Mouse (Mus musculus): ENCODE results near the gene Troap. TPM values are rescaled to one million over a fixed set of nuclear protein-coding genes. Genes with fewer than 3 reads are reported as not detected.

The Troap gene
- total and polyA plus RNA-seq, 3 experiments: 25.8 to 70.2 TPM; not detected in 1

DNA sequence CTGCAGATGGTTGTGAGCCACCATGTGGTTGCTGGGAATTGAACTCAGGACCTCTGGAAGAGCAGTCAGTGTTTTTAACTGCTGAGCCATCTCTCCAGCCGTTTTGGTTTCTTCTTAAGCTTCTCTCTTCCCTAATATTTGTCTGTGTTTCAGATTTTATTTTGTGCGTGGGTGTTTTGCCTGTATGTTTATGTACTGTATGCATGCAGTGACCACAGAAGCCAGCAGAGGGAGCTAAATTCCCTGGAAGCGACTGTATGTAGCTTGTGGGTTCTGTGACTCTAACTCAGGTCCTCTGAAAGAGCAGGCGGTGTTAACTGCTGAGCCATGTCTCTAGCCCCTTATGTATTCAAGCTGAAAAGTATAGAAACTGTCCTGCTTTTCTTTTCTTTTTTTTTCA lies 48.1 kb upstream of the Troap start:
- peak; percentile 96 for DNase-seq (ENCODE audit: low read depth, low spot score)
- Histone ChIP-seq H3K4me3 (ENCODE audit: control insufficient read depth in 1 of 2, insufficient read depth in 1 of 2, low read depth in 2 of 2, low read length in 2 of 2) (no peak overlapping the region), H3K79me2 (ENCODE audit: control insufficient read depth, insufficient read depth, low read length, poor library complexity) (peaks cover 13% of the 10 kb centered on the region), H3K27ac (ENCODE audit: control insufficient read depth, low read depth, low read length) (no peak overlapping the region), H3K9ac (ENCODE audit: control insufficient read depth, low read depth, low read length, poor library complexity, severe bottlenecking) (no peak overlapping the region), H3K9me3 (replicated peaks; ENCODE audit: insufficient read depth, low read length) (no peaks in the 10 kb centered on the region), H3K4me1 (ENCODE audit: control insufficient read depth in 1 of 2, insufficient read depth in 2 of 2, low read length in 2 of 2) (peaks cover 3 to 5% of the 10 kb centered on the region in 2 experiments; a peak in 3 of 4 replicates), H3K27me3 (ENCODE audit: control insufficient read depth in 1 of 2, insufficient read depth in 2 of 2, low read length in 2 of 2) (no peaks in the 10 kb centered on the region), H3K36me3 (ENCODE audit: control insufficient read depth in 1 of 2, insufficient read depth in 2 of 2, low read length in 2 of 2) (peaks cover 0 to 10% of the 10 kb centered on the region in 2 experiments; a peak in 2 of 4 replicates)
- TF ChIP-seq NELFE (IDR thresholded peaks at IDR 0.05; ENCODE audit: low read depth, low read length) (no peak), CTCF (IDR thresholded peaks at IDR 0.05 in 2 of 3, conservative IDR thresholded peaks at IDR 0.05 in 1 of 3; ENCODE audit: control insufficient read depth in 1 of 3, insufficient read depth in 1 of 3, low read depth in 2 of 3, low read length in 3 of 3, poor library complexity in 1 of 3, severe bottlenecking in 1 of 3) (peak; percentile 80 to 95 (median 91)), ZNF384 (IDR thresholded peaks at IDR 0.05; ENCODE audit: low read depth, low read length) (peak; percentile 70; the same call in 1 of the 2 replicates), HCFC1 (IDR thresholded peaks at IDR 0.05; ENCODE audit: low read depth, low read length) (0 out of 2 replicates have a peak, but pooled peaks have one; percentile 51), MAX (IDR thresholded peaks at IDR 0.05; ENCODE audit: low read length) (no peak), USF1 (IDR thresholded peaks at IDR 0.05; ENCODE audit: low read depth, low read length) (no peak), SIN3A (IDR thresholded peaks at IDR 0.05; ENCODE audit: low read length) (peak; percentile 70), SMC3 (IDR thresholded peaks at IDR 0.05; ENCODE audit: low read depth, low read length) (peak; percentile 64), TBP (IDR thresholded peaks at IDR 0.05; ENCODE audit: low read depth, low read length) (peak; percentile 77; the same call in 1 of the 2 replicates), USF2 (IDR thresholded peaks at IDR 0.05; ENCODE audit: borderline replicate concordance in 1 of 2, insufficient read depth in 1 of 2, low read depth in 1 of 2, low read length in 2 of 2) (no peak), MXI1 (IDR thresholded peaks at IDR 0.05; ENCODE audit: low read depth, low read length) (peak; percentile 60), RAD21 (IDR thresholded peaks at IDR 0.05; ENCODE audit: low read depth, low read length) (peak; percentile 60), RCOR1 (IDR thresholded peaks at IDR 0.05; ENCODE audit: low read depth, low read length) (peak; percentile 52; the same call in 1 of the 2 replicates), MYC (IDR thresholded peaks at IDR 0.05; ENCODE audit: low read depth, low read length) (peak; percentile 56), E2F4 (IDR thresholded peaks at IDR 0.05; ENCODE audit: borderline replicate concordance, low read depth, low read length) (no peak)

DNA sequence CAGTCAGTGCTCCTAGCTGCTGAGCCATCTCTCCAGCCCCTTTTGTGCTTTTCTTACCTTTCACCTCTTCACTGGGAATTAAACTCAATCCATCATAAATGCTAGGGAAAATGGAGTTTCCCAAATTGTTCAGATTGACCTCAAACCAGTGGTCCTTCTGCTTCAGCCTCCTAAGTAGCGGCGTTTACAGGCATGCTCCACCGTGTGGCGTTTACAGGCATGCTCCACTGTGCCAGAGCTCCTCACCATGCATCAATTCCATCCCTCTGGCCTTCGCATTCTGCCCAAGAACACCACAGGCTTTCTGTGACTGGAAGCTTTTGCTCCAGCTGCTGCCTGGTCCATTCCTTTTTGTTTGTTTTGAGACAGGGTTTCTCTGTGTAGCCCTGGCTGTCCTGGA lies 47.3 kb upstream of the Troap start:
- H3K4me3 ChIP-seq (ENCODE audit: control insufficient read depth in 1 of 2, insufficient read depth in 1 of 2, low read depth in 2 of 2, low read length in 2 of 2): no peak overlapping the region
- no peak overlapping the region for H3K9ac ChIP-seq (ENCODE audit: control insufficient read depth, low read depth, low read length, poor library complexity, severe bottlenecking)
- no peaks in the 10 kb centered on the region for H3K27me3 ChIP-seq (ENCODE audit: control insufficient read depth in 1 of 2, insufficient read depth in 2 of 2, low read length in 2 of 2)
- TF ChIP-seq CTCF (IDR thresholded peaks at IDR 0.05 in 2 of 3, conservative IDR thresholded peaks at IDR 0.05 in 1 of 3; ENCODE audit: control insufficient read depth in 1 of 3, insufficient read depth in 1 of 3, low read depth in 2 of 3, low read length in 3 of 3, poor library complexity in 1 of 3, severe bottlenecking in 1 of 3) (peak in 2 of 3 experiments; percentile 7 to 19; a peak in 2 of 6 replicates), POLR2A (IDR thresholded peaks at IDR 0.05; ENCODE audit: control insufficient read depth in 1 of 2, insufficient read depth in 1 of 2, low read depth in 1 of 2, low read length in 2 of 2, poor library complexity in 1 of 2) (no peak)
- peaks cover 0 to 13% of the 10 kb centered on the region in 2 experiments; a peak in 2 of 4 replicates for H3K36me3 ChIP-seq (ENCODE audit: control insufficient read depth in 1 of 2, insufficient read depth in 2 of 2, low read length in 2 of 2)
- peaks cover 5 to 6% of the 10 kb centered on the region in 2 experiments; a peak in 3 of 4 replicates for H3K4me1 ChIP-seq (ENCODE audit: control insufficient read depth in 1 of 2, insufficient read depth in 2 of 2, low read length in 2 of 2)
- no peaks in the 10 kb centered on the region for H3K9me3 ChIP-seq (replicated peaks; ENCODE audit: insufficient read depth, low read length)
- peak; percentile 33 for DNase-seq (ENCODE audit: low read depth, low spot score)
- H3K79me2 ChIP-seq (ENCODE audit: control insufficient read depth, insufficient read depth, low read length, poor library complexity): peaks cover 21% of the 10 kb centered on the region
- H3K27ac ChIP-seq (ENCODE audit: control insufficient read depth, low read depth, low read length): no peak overlapping the region

Data from MEL (cell line).